Mouse (Mus musculus) colon, adult 2 months (tissue): ENCODE measurements around the gene Usp17ld. TPM values are rescaled to one million over a fixed set of nuclear protein-coding genes. Genes with fewer than 3 reads are reported as not detected.

ENCODE experiments used
- polyA plus RNA-seq: library from polyadenylated mRNA; depleted of rRNA; stranded (reverse); fragments of >200 nt; gene quantifications from 2 replicates; pipeline ENCODE4 v1.2.3, GENCODE M21; 2012; rRNA removed

Usp17ld gene
- polyA plus RNA-seq = not detected in 2 replicates

GRCm38 (mm10) chr7:103252405-103252804 lies at the start of gene Usp17ld:
Usp17ld (minus strand) TSS chr7:103252505.

GRCm38 (mm10) chr7:103216696-103217095 lies 35.6 kb downstream of the Usp17ld start, which contains the start of gene Olfr594:
Olfr594 (plus strand) TSS chr7:103216996.

GRCm38 (mm10) chr7:103211562-103211961 lies 40.7 kb downstream of the Usp17ld start, which contains the start of gene Olfr593:
Olfr593 (plus strand) TSS chr7:103211862.

Other genes starting within 250 kb of the Usp17ld start
- gene Olfr582, start 214.5 kb downstream of the Usp17ld start, polyA plus RNA-seq = not detected in 2 replicates
- not detected in 2 replicates for gene Olfr583, start 201.2 kb downstream of the Usp17ld start, polyA plus RNA-seq
- gene Olfr584, start 170.6 kb downstream of the Usp17ld start, polyA plus RNA-seq = not detected in 2 replicates
- gene Olfr585, start 154.8 kb downstream of the Usp17ld start, polyA plus RNA-seq = not detected in 2 replicates
- gene Olfr586, start 126.9 kb downstream of the Usp17ld start, polyA plus RNA-seq = not detected in 2 replicates
- gene Olfr588-ps1, start 111.6 kb downstream of the Usp17ld start, polyA plus RNA-seq = not detected in 2 replicates
- not detected in 2 replicates for gene Olfr589, start 96.1 kb downstream of the Usp17ld start, polyA plus RNA-seq
- not detected in 2 replicates for gene Olfr591, start 74.2 kb downstream of the Usp17ld start, polyA plus RNA-seq
- not detected in 2 replicates for gene Olfr592, start 67.7 kb downstream of the Usp17ld start, polyA plus RNA-seq
- gene Olfr593, start 40.6 kb downstream of the Usp17ld start, polyA plus RNA-seq = not detected in 2 replicates
- gene Olfr594, start 35.5 kb downstream of the Usp17ld start, polyA plus RNA-seq = not detected in 2 replicates
- not detected in 2 replicates for gene Olfr596, start 53.1 kb upstream of the Usp17ld start, polyA plus RNA-seq
- not detected in 2 replicates for gene Olfr597, start 63.8 kb upstream of the Usp17ld start, polyA plus RNA-seq
- not detected in 2 replicates for gene Olfr598, start 71.1 kb upstream of the Usp17ld start, polyA plus RNA-seq
- gene Olfr599, start 83.4 kb upstream of the Usp17ld start, polyA plus RNA-seq = not detected in 2 replicates
- not detected in 2 replicates for gene Olfr600, start 97.2 kb upstream of the Usp17ld start, polyA plus RNA-seq
- not detected in 2 replicates for gene Olfr601, start 110.2 kb upstream of the Usp17ld start, polyA plus RNA-seq
- gene Olfr603, start 133.7 kb upstream of the Usp17ld start, polyA plus RNA-seq = not detected in 2 replicates
- gene Usp17lc, start 162.6 kb upstream of the Usp17ld start, polyA plus RNA-seq = not detected in 2 replicates
- not detected in 2 replicates for gene Olfr605, start 192.9 kb upstream of the Usp17ld start, polyA plus RNA-seq
- not detected in 2 replicates for gene Olfr606, start 196.5 kb upstream of the Usp17ld start, polyA plus RNA-seq
- not detected in 2 replicates for gene Olfr607, start 211.6 kb upstream of the Usp17ld start, polyA plus RNA-seq
- not detected in 2 replicates for gene Olfr608, start 217.4 kb upstream of the Usp17ld start, polyA plus RNA-seq
- gene Olfr609, start 245.6 kb upstream of the Usp17ld start, polyA plus RNA-seq = not detected in 2 replicates